Mouse (Mus musculus) lung, adult 2 months (tissue): ENCODE measurements at regions not wholly inside any gene's neighbourhood (a gene's known extent, or its start where the extent isn't known, plus 50 kb on each side); places are given as distances from the start of the nearest gene placed in this dataset.

Experiments
- CTCF ChIP-seq: fragments of 200-500 bp; IDR thresholded peaks from 2 replicates; pipeline ENCODE4 v1.5.1; 2011; ENCODE audit warnings: mild to moderate bottlenecking, low read length, control low read depth; ENCODE audit not compliant: insufficient read depth
- POLR2A ChIP-seq: fragments of 200-500 bp; IDR thresholded peaks from 2 replicates; pipeline ENCODE4 v1.6.1; 2011; ENCODE audit warnings: low read depth, mild to moderate bottlenecking, control low read depth, low read length, borderline replicate concordance; ENCODE audit errors: extremely low read depth

DNA sequence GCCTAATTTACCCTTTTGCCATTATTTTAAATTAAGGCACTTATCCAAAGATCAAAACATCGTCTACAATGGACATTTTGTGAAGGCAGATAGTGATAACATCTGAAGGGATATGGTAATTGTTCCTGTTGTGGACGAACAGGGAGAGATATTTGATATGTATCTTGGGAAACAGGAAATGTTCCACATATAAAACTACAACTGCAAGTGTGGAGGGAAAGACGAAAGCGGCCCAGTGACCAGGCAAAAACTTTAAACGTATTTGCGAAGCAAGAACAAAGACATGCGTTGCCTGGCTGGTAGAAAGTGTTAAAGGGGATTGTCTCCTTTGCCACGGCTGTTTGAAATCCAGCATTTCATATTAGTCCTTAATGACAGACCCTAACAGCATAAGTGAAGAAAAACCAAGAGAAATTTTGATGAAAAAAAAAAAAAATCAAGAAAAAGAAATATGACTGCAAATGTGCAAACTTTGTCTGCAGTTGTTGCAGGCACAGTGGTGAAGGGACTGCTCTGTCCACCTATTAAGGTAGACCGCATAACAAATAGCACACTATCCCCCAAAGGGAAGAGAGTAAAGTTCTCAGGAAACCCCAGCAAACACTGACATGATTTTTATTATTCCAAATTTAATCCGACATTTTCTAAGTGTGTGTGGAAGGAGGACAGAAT, 431.2 kb upstream of the Ccnh start:
- TF ChIP-seq POLR2A (no peak), CTCF (no peak)
